Mouse (Mus musculus) G1E (cell line): Measurements from ENCODE around the gene Sync. TPM values are rescaled to one million over a fixed set of nuclear protein-coding genes. Genes with fewer than 3 reads are reported as not detected.

Experiments used
- ATAC-seq: 2 replicates; pipeline ENCODE4 v1.8.0; 2016; ENCODE audit warnings: mild to moderate bottlenecking; ENCODE audit not compliant: insufficient number of reproducible peaks, poor library complexity, low FRiP score, severe bottlenecking; ENCODE audit errors: extremely low read depth
- DNase-seq: peaks from one replicate; pipeline ENCODE4 v3.0.0; 2012; ENCODE audit warnings: low spot score
- H3K27me3 ChIP-seq: 2 replicates; pipeline ENCODE4 v1.6.1; 2012; ENCODE audit warnings: mild to moderate bottlenecking, low read length, inconsistent platforms; ENCODE audit not compliant: insufficient read depth
- H3K36me3 ChIP-seq: replicated peaks from 2 replicates; pipeline ENCODE3; 2012; ENCODE audit warnings: mild to moderate bottlenecking, inconsistent platforms
- H3K4me1 ChIP-seq: 2 replicates; pipeline ENCODE4 v1.6.1; 2012; ENCODE audit warnings: low read depth, low read length, inconsistent platforms, mixed read lengths; ENCODE audit not compliant: insufficient read depth
- H3K4me3 ChIP-seq: 2 replicates; pipeline ENCODE4 v1.5.1; 2012; ENCODE audit warnings: low read depth, mild to moderate bottlenecking, inconsistent platforms, low read length, moderate library complexity, mixed read lengths
- H3K9me3 ChIP-seq: replicated peaks from 2 replicates; pipeline ENCODE4 v1.6.1; 2012; ENCODE audit warnings: inconsistent platforms
- CTCF ChIP-seq: IDR thresholded peaks from 2 replicates; pipeline ENCODE4 v1.5.1; 2012; ENCODE audit warnings: low read depth, low read length, inconsistent platforms, mixed read lengths
- GATA1 ChIP-seq: IDR thresholded peaks from 2 replicates; pipeline ENCODE4 v1.6.1; 2012; ENCODE audit warnings: borderline replicate concordance, low read length, inconsistent platforms, mixed read lengths
- GATA2 ChIP-seq: IDR thresholded peaks from 2 replicates; pipeline ENCODE4 v1.6.1; 2012; ENCODE audit warnings: low read depth, low read length, inconsistent platforms, borderline replicate concordance
- POLR2AphosphoS5 ChIP-seq: IDR thresholded peaks from 2 replicates; pipeline ENCODE4 v1.6.1; 2012; ENCODE audit warnings: low read depth, low read length, inconsistent platforms; ENCODE audit not compliant: insufficient replicate concordance
- TAL1 ChIP-seq: conservative IDR thresholded peaks from 2 replicates; pipeline ENCODE4 v1.6.1; 2012; ENCODE audit warnings: low read depth, low read length, inconsistent platforms, mixed read lengths
- polyA plus RNA-seq: library from polyadenylated mRNA; stranded (reverse); fragments of >175 nt; gene quantifications from 2 replicates; pipeline ENCODE4 v1.2.3, GENCODE M21; 2012
- total RNA-seq, 2 experiments: library from RNA; stranded (forward) in 1 of 2; stranded (reverse) in 1 of 2; fragments of 200-1000 nt in 1 of 2; fragments of >200 nt in 1 of 2; fragmentation: Nextera tagmentation in 1 of 2; gene quantifications; 2 replicates each; pipeline ENCODE4 v1.2.3; 2014 to 2017

Sync gene
- total and polyA plus RNA-seq, 3 experiments, result 2.1 to 17.2 (median 6.9) TPM

DNA sequence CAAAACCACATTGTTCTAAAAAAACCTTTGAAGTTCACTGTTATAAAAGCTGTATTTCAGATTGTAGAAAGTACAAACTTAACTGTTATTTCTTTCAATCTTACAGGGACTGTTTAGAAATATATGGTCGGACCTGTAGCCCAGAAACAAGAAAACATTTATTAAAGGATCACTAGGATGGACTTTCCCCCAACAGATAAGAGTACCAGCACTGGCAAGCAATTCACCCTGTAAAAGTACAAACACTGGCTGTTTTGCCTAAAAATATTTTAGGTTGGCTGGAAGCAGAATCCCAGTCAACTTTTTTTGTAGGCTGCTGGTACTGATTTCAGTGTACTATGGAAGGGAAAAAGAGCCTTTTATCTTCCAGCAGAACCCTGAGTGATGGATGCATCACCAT, 20.5 kb downstream of the Sync start:
- Histone ChIP-seq H3K4me1 (peaks cover 32% of the 10 kb centered on the region), H3K36me3 (peaks cover 88% of the 10 kb centered on the region), H3K27me3 (no peaks in the 10 kb centered on the region), H3K4me3 (no peak overlapping the region), H3K9me3 (no peaks in the 10 kb centered on the region)
- ATAC-seq, result no peak
- TF ChIP-seq GATA2 (no peak), CTCF (no peak), POLR2AphosphoS5 (no peak), TAL1 (no peak), GATA1 (no peak)
- DNase-seq, result no peak

DNA sequence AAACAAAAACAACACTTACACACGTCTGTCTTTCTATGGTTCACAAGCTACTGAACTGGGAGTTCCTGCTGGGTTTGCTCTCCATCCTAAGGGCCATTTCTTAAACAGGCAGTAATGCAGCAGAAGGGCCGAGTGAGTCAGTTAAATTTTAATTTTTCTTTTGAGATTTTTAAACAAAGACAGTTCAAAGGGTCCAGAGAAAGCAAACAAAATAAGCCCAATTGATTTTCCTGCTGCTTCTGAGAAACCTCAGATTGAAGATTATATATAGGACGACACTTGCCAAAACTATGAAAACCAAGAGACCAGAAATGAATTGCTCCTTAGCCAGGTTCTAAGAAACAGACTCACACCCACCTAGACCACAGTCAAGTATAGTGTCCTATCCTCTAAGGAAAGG, 26.5 kb downstream of the Sync start:
- no peaks in the 10 kb centered on the region for H3K27me3 ChIP-seq
- peaks cover 6% of the 10 kb centered on the region; the same call in 1 of the 2 replicates for H3K4me1 ChIP-seq
- ATAC-seq (no peak), DNase-seq (no peak)
- peaks cover 88% of the 10 kb centered on the region for H3K36me3 ChIP-seq
- TF ChIP-seq CTCF (no peak), POLR2AphosphoS5 (no peak), GATA2 (no peak), GATA1 (no peak), TAL1 (no peak)
- no peaks in the 10 kb centered on the region for H3K9me3 ChIP-seq
- no peak overlapping the region for H3K4me3 ChIP-seq

DNA sequence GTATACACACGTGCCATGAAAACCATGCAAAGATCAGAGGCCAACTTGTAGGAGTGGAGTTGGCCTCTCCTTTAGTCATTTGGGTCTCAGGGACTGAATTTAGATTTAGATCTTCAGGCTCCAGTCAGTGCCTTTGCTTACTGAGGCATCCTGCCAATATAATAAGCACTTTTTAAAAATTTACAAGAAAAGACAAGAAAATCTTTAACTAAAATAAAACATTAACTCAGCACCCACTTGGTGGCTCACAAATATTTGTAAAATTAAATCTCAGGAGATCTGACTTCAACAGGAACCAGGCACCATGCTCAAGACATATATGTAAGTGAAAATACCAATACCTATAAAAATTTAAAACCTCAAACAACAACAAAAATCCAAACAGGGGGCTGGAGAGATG, 33.5 kb downstream of the Sync start:
- Histone ChIP-seq H3K9me3 (no peaks in the 10 kb centered on the region), H3K36me3 (peaks cover 88% of the 10 kb centered on the region), H3K4me3 (no peak overlapping the region), H3K4me1 (peaks cover 7% of the 10 kb centered on the region; the same call in 1 of the 2 replicates), H3K27me3 (no peaks in the 10 kb centered on the region)
- TF ChIP-seq CTCF, result no peak
- TF ChIP-seq GATA2, result no peak
- TF ChIP-seq TAL1, result no peak
- TF ChIP-seq GATA1, result no peak
- TF ChIP-seq POLR2AphosphoS5, result no peak
- ATAC-seq (no peak), DNase-seq (no peak)

DNA sequence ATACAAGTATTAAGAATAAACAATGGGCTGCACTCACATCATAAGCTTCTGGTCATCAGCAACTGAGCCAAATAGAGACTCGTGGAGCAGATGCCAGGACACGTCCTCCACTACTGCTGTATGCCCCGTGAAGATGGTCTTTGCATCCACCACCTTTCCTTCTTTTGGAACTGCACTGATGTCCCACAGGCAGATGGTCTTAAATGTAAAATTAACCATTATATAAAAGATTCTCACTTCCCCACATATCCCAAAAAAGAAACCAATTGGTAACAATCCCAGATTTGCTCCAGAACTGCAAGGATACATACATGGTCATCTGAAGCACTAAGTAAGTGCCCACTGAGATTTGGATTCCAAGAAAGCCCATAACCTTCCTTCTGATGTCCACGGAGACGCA, 34.6 kb downstream of the Sync start:
- Histone ChIP-seq H3K4me1 (peaks cover 12% of the 10 kb centered on the region; the same call in 1 of the 2 replicates), H3K9me3 (no peaks in the 10 kb centered on the region), H3K4me3 (no peak overlapping the region), H3K36me3 (peaks cover 89% of the 10 kb centered on the region), H3K27me3 (no peaks in the 10 kb centered on the region)
- TF ChIP-seq GATA2 (no peak), TAL1 (no peak), POLR2AphosphoS5 (no peak), GATA1 (no peak), CTCF (no peak)
- no peak for ATAC-seq
- no peak for DNase-seq

DNA sequence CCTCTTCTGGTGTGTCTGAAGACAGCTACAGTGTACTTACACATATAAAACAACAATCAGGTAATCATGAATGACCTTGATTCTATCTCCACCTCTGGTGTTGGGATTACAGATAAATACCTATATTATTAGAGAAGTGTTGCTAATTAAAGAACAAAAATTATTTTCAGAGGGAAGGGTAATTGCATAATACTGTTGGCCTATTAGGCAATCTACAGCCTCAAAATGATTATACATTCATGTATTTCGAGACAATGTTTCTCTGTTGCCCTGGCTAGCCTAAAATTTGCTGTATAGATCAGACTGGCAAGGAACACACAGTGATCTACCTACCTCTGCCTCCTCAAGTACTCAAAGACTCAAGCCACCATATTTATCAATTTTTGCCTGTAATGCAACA, 36.1 kb downstream of the Sync start:
- TF ChIP-seq CTCF, result no peak
- TF ChIP-seq TAL1, result no peak
- no peak for TF ChIP-seq GATA1
- no peak for TF ChIP-seq GATA2
- no peak for TF ChIP-seq POLR2AphosphoS5
- H3K27me3 ChIP-seq, result no peaks in the 10 kb centered on the region
- no peak for ATAC-seq
- H3K4me3 ChIP-seq, result no peak overlapping the region
- no peaks in the 10 kb centered on the region for H3K9me3 ChIP-seq
- peaks cover 89% of the 10 kb centered on the region for H3K36me3 ChIP-seq
- DNase-seq, result no peak
- peaks cover 19% of the 10 kb centered on the region; the same call in 1 of the 2 replicates for H3K4me1 ChIP-seq

DNA sequence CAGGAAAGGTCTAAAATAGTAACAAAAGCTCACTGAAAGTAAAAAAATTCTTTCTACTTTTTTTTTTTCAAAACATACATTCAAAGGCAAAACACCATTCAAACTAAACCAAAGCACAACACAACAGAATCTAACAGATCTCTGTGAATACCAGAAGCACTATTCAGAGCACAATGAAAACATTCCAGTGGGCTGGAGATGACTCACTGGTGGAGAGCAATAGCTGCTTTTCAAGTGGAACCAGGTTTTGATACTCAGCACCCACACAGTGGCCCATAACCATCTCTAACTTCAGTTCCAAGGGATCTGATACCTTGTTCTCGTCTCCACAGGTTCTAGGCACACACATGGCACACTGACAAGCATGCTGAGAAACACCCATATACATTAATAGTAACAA, 37.3 kb downstream of the Sync start:
- DNase-seq, result no peak
- no peaks in the 10 kb centered on the region for H3K9me3 ChIP-seq
- H3K36me3 ChIP-seq, result peaks cover 88% of the 10 kb centered on the region
- no peaks in the 10 kb centered on the region for H3K27me3 ChIP-seq
- ATAC-seq, result no peak
- H3K4me3 ChIP-seq, result no peak overlapping the region
- TF ChIP-seq GATA2 (no peak), POLR2AphosphoS5 (no peak), TAL1 (no peak), CTCF (no peak), GATA1 (no peak)
- H3K4me1 ChIP-seq, result peaks cover 20% of the 10 kb centered on the region; the same call in 1 of the 2 replicates

DNA sequence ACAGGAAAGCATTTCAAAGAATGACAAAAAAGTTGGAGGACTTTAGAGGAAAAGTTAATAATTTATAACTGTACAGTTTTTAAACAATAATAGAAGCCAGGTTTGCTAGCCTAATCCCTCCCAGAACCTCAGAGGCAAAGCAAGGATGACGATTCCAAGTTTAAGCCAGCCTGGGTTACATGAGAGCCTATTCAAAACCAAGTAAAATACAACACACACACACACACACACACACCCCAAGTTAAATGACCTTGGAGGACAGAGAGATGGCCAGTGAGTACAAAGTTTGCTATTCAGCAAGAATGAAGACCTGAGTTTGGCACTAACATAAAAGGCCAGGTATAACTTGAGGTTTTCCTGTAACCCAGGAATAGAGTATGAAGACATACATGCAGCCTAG, 38.8 kb downstream of the Sync start:
- ATAC-seq (no peak), DNase-seq (no peak)
- H3K9me3 ChIP-seq, result no peaks in the 10 kb centered on the region
- H3K36me3 ChIP-seq, result peaks cover 86% of the 10 kb centered on the region
- no peak overlapping the region for H3K4me3 ChIP-seq
- H3K27me3 ChIP-seq, result no peaks in the 10 kb centered on the region
- H3K4me1 ChIP-seq, result peaks cover 29% of the 10 kb centered on the region
- TF ChIP-seq GATA2 (no peak), TAL1 (no peak), CTCF (no peak), GATA1 (no peak), POLR2AphosphoS5 (no peak)
